Mouse (Mus musculus) CH12.LX (cell line): Measurements from ENCODE around the gene Postn. TPM values are rescaled to one million over a fixed set of nuclear protein-coding genes. Genes with fewer than 3 reads are reported as not detected.

Experiments used
- DNase-seq: peaks from one replicate; pipeline ENCODE4 v3.0.0-alpha.2; 2013; ENCODE audit errors: extremely low read depth
- H3K27ac ChIP-seq: 2 replicates; pipeline ENCODE4 v1.5.1; 2012; ENCODE audit warnings: low read depth, mild to moderate bottlenecking, control low read depth, moderate library complexity; ENCODE audit not compliant: insufficient read depth
- H3K27me3 ChIP-seq: replicated peaks from 2 replicates; pipeline ENCODE3; 2012; ENCODE audit warnings: inconsistent platforms
- H3K36me3 ChIP-seq, 2 experiments: replicated peaks in 1 of 2; 2 replicates each; pipeline versions ENCODE3 to v1.6.1; 2012; ENCODE audit warnings: inconsistent platforms in 1 of 2, low read length in 1 of 2, mild to moderate bottlenecking in 1 of 2, mixed read lengths in 1 of 2, moderate library complexity in 1 of 2; ENCODE audit not compliant: control insufficient read depth in 1 of 2, insufficient read depth in 1 of 2
- H3K4me1 ChIP-seq, 2 experiments: 2 replicates each; pipeline ENCODE4 v1.6.1; 2012; ENCODE audit warnings: inconsistent platforms in 1 of 2, moderate library complexity in 1 of 2; ENCODE audit not compliant: insufficient read depth in 2 of 2, control insufficient read depth in 1 of 2
- H3K4me2 ChIP-seq: 2 replicates; pipeline ENCODE4 v1.6.1; 2012; ENCODE audit warnings: low read depth, mild to moderate bottlenecking, control low read depth; ENCODE audit not compliant: poor library complexity, insufficient read depth, severe bottlenecking
- H3K4me3 ChIP-seq, 3 experiments: fragments of 150-350 bp in 1 of 3; sonication (generic) in 1 of 3; replicated peaks in 1 of 3; 2 replicates each; pipeline versions ENCODE3 to v1.5.1; 2011 to 2012; ENCODE audit warnings: low read depth in 2 of 3, low read length in 2 of 3, mild to moderate bottlenecking in 2 of 3, moderate library complexity in 2 of 3, control low read depth in 1 of 3, improper control_type of control experiment in 1 of 3, inconsistent platforms in 1 of 3, mixed read lengths in 1 of 3; ENCODE audit not compliant: poor library complexity in 1 of 3
- H3K79me2 ChIP-seq: replicated peaks from 2 replicates; pipeline ENCODE4 v1.6.1; 2012; ENCODE audit warnings: mild to moderate bottlenecking, moderate library complexity; ENCODE audit not compliant: control insufficient read depth, poor library complexity, insufficient read depth, severe bottlenecking; ENCODE audit errors: extremely low read depth
- H3K9ac ChIP-seq: 2 replicates; pipeline ENCODE4 v1.6.1; 2012; ENCODE audit warnings: low read depth, mild to moderate bottlenecking, control low read depth, moderate library complexity; ENCODE audit not compliant: insufficient read depth
- H3K9me3 ChIP-seq: replicated peaks from 2 replicates; pipeline ENCODE3; 2012; ENCODE audit warnings: low read length, inconsistent platforms, mixed read lengths
- BHLHE40 ChIP-seq: IDR thresholded peaks from 2 replicates; pipeline ENCODE4 v1.6.1; 2011; ENCODE audit warnings: mild to moderate bottlenecking, low read depth, low read length, improper control_type of control experiment
- CHD1 ChIP-seq: IDR thresholded peaks from 2 replicates; pipeline ENCODE4 v1.6.1; 2012; ENCODE audit warnings: low read depth, low read length, improper control_type of control experiment, inconsistent platforms
- CTCF ChIP-seq, 2 experiments: IDR thresholded peaks in 1 of 2; conservative IDR thresholded peaks in 1 of 2; 2 replicates each; pipeline ENCODE4 v1.5.1; 2011 to 2012; ENCODE audit warnings: low read depth in 2 of 2, low read length in 2 of 2, improper control_type of control experiment in 1 of 2, inconsistent platforms in 1 of 2, mild to moderate bottlenecking in 1 of 2, moderate library complexity in 1 of 2
- HCFC1 ChIP-seq: IDR thresholded peaks from 2 replicates; pipeline ENCODE4 v1.6.1; 2012; ENCODE audit warnings: low read depth, mild to moderate bottlenecking, inconsistent platforms, low read length, improper control_type of control experiment
- MAFK ChIP-seq: IDR thresholded peaks from 2 replicates; pipeline ENCODE4 v1.6.1; 2011; ENCODE audit warnings: low read length, improper control_type of control experiment; ENCODE audit not compliant: insufficient replicate concordance
- MAX ChIP-seq: IDR thresholded peaks from 2 replicates; pipeline ENCODE4 v1.6.1; 2011; ENCODE audit warnings: low read length, improper control_type of control experiment
- MAZ ChIP-seq: IDR thresholded peaks from 2 replicates; pipeline ENCODE4 v1.6.1; 2012; ENCODE audit warnings: low read depth, mild to moderate bottlenecking, inconsistent platforms, low read length, improper control_type of control experiment, moderate library complexity
- MEF2A ChIP-seq: IDR thresholded peaks from 2 replicates; pipeline ENCODE4 v1.6.1; 2014; ENCODE audit warnings: low read depth, mild to moderate bottlenecking, inconsistent platforms, low read length, improper control_type of control experiment, borderline replicate concordance
- MYC ChIP-seq: IDR thresholded peaks from 2 replicates; pipeline ENCODE4 v1.6.1; 2011; ENCODE audit warnings: low read depth, mild to moderate bottlenecking, improper control_type of control experiment, low read length
- NRF1 ChIP-seq: IDR thresholded peaks from 2 replicates; pipeline ENCODE4 v1.6.1; 2014; ENCODE audit warnings: low read depth, mild to moderate bottlenecking, inconsistent platforms, low read length, improper control_type of control experiment, moderate library complexity
- RAD21 ChIP-seq: IDR thresholded peaks from 2 replicates; pipeline ENCODE4 v1.6.1; 2011; ENCODE audit warnings: low read depth, mild to moderate bottlenecking, low read length, improper control_type of control experiment, moderate library complexity
- SMC3 ChIP-seq: IDR thresholded peaks from 2 replicates; pipeline ENCODE4 v1.6.1; 2011; ENCODE audit warnings: low read depth, low read length, improper control_type of control experiment
- USF1 ChIP-seq: IDR thresholded peaks from 2 replicates; pipeline ENCODE4 v1.6.1; 2014; ENCODE audit warnings: low read depth, mild to moderate bottlenecking, inconsistent platforms, low read length, improper control_type of control experiment
- ZMIZ1 ChIP-seq: IDR thresholded peaks from 2 replicates; pipeline ENCODE4 v1.6.1; 2012; ENCODE audit warnings: low read depth, mild to moderate bottlenecking, inconsistent platforms, low read length, improper control_type of control experiment
- dilution Hi-C: fragments of 300-500 bp; cut with MboI; formaldehyde crosslinking; loops from 2 replicates; pipeline ENCODE4 v1.14.3; 2020; ENCODE audit warnings: low sequenced_read_pairs; ENCODE audit not compliant: extremely low pct_unique_long_range_greater_than_20kb, extremely low pct_ligation_motif_present
- in situ Hi-C: fragments of 300-500 bp; cut with MboI; formaldehyde crosslinking; loops from 3 replicates; pipeline ENCODE4 v1.14.3; 2019; ENCODE audit warnings: low sequenced_read_pairs, low pct_ligation_motif_present, low pct_unique_long_range_greater_than_20kb, mixed read lengths
- polyA plus RNA-seq: library from polyadenylated mRNA; unstranded; fragments of >175 nt; gene quantifications from 2 replicates; pipeline ENCODE4 v1.2.1, GENCODE M21; 2012; ENCODE audit warnings: low read depth; ENCODE audit not compliant: insufficient read length
- total RNA-seq, 2 experiments: library from RNA; depleted of rRNA; stranded (reverse); fragments of 300-350 nt in 1 of 2; fragments of >200 nt in 1 of 2; gene quantifications; 2 replicates each; pipeline ENCODE4 v1.2.3; 2012 to 2014

The Postn gene
- total RNA-seq (2012; rRNA removed) = 0.42 and 0.59 TPM in 2 replicates
- 2.3 and 2.6 TPM in 2 replicates for total RNA-seq (2014; rRNA removed)
- 1.7 and 2.6 TPM in 2 replicates for polyA plus RNA-seq

DNA sequence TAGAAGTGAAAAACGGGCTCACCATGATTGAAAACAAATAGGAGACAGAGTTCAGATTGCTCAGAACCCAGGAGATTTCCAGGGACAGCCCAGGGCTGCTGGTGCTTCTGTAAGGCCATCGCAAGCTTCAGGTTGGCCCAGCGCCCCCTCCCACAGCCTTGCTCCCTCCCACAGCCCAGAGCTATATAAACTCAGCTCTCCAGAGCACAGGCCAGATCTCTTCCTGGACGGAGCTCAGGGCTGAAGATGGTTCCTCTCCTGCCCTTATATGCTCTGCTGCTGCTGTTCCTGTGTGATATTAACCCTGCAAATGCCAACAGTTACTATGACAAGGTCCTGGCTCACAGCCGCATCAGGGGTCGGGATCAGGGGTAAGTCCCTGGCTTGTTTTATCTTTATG, at the start of gene Postn:
Postn (plus strand) TSS at position 213 of the 400 bp plus-strand sequence.
- H3K4me2 ChIP-seq = no peak within 1 kb of the TSS
- H3K4me1 ChIP-seq = peaks cover 0 to 9% of the 10 kb centered on the region in 2 experiments; a peak in 2 of 4 replicates
- H3K27ac ChIP-seq = no peak within 1 kb of the TSS
- DNase-seq = no peak
- in situ Hi-C loops = loop anchor here (25.0 kb wide), 3 partner anchors 176 to 701 kb away; partner anchors contain the start of genes Ccna1 and Rfxap
- no peaks in the 10 kb centered on the region for H3K36me3 ChIP-seq
- H3K4me3 ChIP-seq = no peak within 1 kb of the TSS
- no peaks in the 10 kb centered on the region for H3K27me3 ChIP-seq
- TF ChIP-seq RAD21 (no peak), MYC (no peak), CHD1 (no peak), BHLHE40 (no peak), HCFC1 (no peak), MEF2A (no peak), ZMIZ1 (no peak), MAX (no peak), MAFK (no peak), USF1 (no peak), MAZ (no peak)
- H3K79me2 ChIP-seq = no peaks in the 10 kb centered on the region
- dilution Hi-C loops = no loop called here
- H3K9me3 ChIP-seq = no peaks in the 10 kb centered on the region
- H3K9ac ChIP-seq = no peak within 1 kb of the TSS

DNA sequence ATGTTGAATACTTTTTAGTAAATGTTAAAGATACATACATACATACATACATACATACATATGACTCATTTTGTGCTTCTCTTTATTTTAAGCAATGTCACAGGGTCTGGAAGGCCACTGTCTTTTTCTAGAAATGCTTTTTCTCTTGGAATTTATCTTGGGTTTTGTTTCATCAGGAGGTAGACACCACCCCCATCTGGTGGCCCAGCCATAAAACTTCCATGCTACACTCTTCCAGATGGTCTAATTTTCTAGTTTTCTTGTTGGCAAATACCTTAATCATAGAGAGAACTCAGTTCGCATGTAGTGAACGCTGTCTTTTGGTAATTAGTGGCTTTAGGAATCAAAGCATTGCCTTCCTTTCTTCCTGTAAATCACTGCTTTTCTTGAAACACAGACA, 46.9 kb upstream of the Postn start:
- Histone ChIP-seq H3K27ac (no peak overlapping the region), H3K36me3 (no peaks in the 10 kb centered on the region), H3K9me3 (no peaks in the 10 kb centered on the region), H3K4me3 (no peak overlapping the region), H3K27me3 (no peaks in the 10 kb centered on the region), H3K9ac (no peak overlapping the region), H3K4me1 (peaks cover 0 to 2% of the 10 kb centered on the region in 2 experiments; a peak in 1 of 4 replicates), H3K4me2 (no peak overlapping the region), H3K79me2 (no peaks in the 10 kb centered on the region)
- dilution Hi-C loops = no loop called here
- DNase-seq = no peak
- peak; percentile 61 for TF ChIP-seq RAD21
- no peak for TF ChIP-seq NRF1
- TF ChIP-seq SMC3 = peak; percentile 47
- TF ChIP-seq CHD1 = no peak
- no peak for TF ChIP-seq MAFK
- TF ChIP-seq CTCF (conservative IDR thresholded peaks at IDR 0.05 in 1 of 2, IDR thresholded peaks at IDR 0.05 in 1 of 2; ENCODE audit: low read depth in 2 of 2, low read length in 2 of 2) = peak in 1 of 2 experiments; percentile 52; a peak in 2 of 4 replicates
- in situ Hi-C loops = loop anchor here (25.0 kb wide), 1 partner anchor 577 kb away; no protein-coding TSS in a partner anchor
